Mouse (Mus musculus): ENCODE data around the gene Mon2. TPM values are rescaled to one million over a fixed set of nuclear protein-coding genes. Genes with fewer than 3 reads are reported as not detected.

The Mon2 gene
- polyA plus RNA-seq, 1 experiment from 2014 or later = 7.5 TPM

GRCm38 (mm10) chr10:123011421-123011820, 64.9 kb downstream of the Mon2 start:
- H3K36me3 ChIP-seq (ENCODE audit: control insufficient read depth, insufficient read depth) = peaks cover 19% of the 10 kb centered on the region
- no peak overlapping the region for H3K4me3 ChIP-seq (ENCODE audit: low read depth, low read length)

GRCm38 (mm10) chr10:123005237-123006185, 70.8 kb downstream of the Mon2 start:
- no peak for ATAC-seq (ENCODE audit: low read depth)
- peaks cover 11% of the 10 kb centered on the region for H3K36me3 ChIP-seq (ENCODE audit: control insufficient read depth, insufficient read depth)
- H3K27ac ChIP-seq (ENCODE audit: low read length) = no peak overlapping the region
- H3K4me3 ChIP-seq (ENCODE audit: low read depth, low read length) = no peak overlapping the region
- no peaks in the 10 kb centered on the region for H3K4me1 ChIP-seq (ENCODE audit: control insufficient read depth, low read depth, low read length)
- no peak overlapping the region for H3K9ac ChIP-seq (ENCODE audit: low read depth, low read length)
- H3K9me3 ChIP-seq (replicated peaks; ENCODE audit: control insufficient read depth, low read length) = no peaks in the 10 kb centered on the region
- H3K4me2 ChIP-seq (ENCODE audit: low read depth, low read length) = no peak overlapping the region
- H3K27me3 ChIP-seq (ENCODE audit: control insufficient read depth, insufficient read depth, low read depth, low read length) = no peaks in the 10 kb centered on the region
- 85% methylated on average over 20 of the region's 20 CpGs for WGBS (ENCODE audit: insufficient replicate concordance)

More at GRCm38 (mm10) chr10:123011421-123011820, 64.9 kb downstream of the Mon2 start:
- WGBS (ENCODE audit: insufficient replicate concordance) = 66% methylated on average over 1 of the region's 1 CpGs
- Histone ChIP-seq H3K9me3 (replicated peaks; ENCODE audit: control insufficient read depth, low read length) (no peaks in the 10 kb centered on the region), H3K9ac (ENCODE audit: low read depth, low read length) (no peak overlapping the region), H3K27me3 (ENCODE audit: control insufficient read depth, insufficient read depth, low read depth, low read length) (no peaks in the 10 kb centered on the region), H3K4me2 (ENCODE audit: low read depth, low read length) (no peak overlapping the region), H3K4me1 (ENCODE audit: control insufficient read depth, low read depth, low read length) (no peaks in the 10 kb centered on the region), H3K27ac (ENCODE audit: low read length) (no peak overlapping the region)
- no peak for ATAC-seq (ENCODE audit: low read depth)

GRCm38 (mm10) chr10:123004475-123005236, 71.6 kb downstream of the Mon2 start:
- Histone ChIP-seq H3K9me3 (replicated peaks; ENCODE audit: control insufficient read depth, low read length) (no peaks in the 10 kb centered on the region), H3K4me3 (ENCODE audit: low read depth, low read length) (no peak overlapping the region), H3K9ac (ENCODE audit: low read depth, low read length) (no peak overlapping the region), H3K4me2 (ENCODE audit: low read depth, low read length) (no peak overlapping the region), H3K27ac (ENCODE audit: low read length) (no peak overlapping the region), H3K4me1 (ENCODE audit: control insufficient read depth, low read depth, low read length) (no peaks in the 10 kb centered on the region), H3K36me3 (ENCODE audit: control insufficient read depth, insufficient read depth) (peaks cover 13% of the 10 kb centered on the region), H3K27me3 (ENCODE audit: control insufficient read depth, insufficient read depth, low read depth, low read length) (no peaks in the 10 kb centered on the region)
- ATAC-seq (ENCODE audit: low read depth) = no peak; the same call in 1 of the 2 replicates
- WGBS (ENCODE audit: insufficient replicate concordance) = 72% methylated on average over 15 of the region's 15 CpGs

- Histone ChIP-seq H3K4me2 (ENCODE audit: low read depth, low read length) (no peak overlapping the region), H3K27ac (ENCODE audit: low read length) (no peak overlapping the region), H3K9ac (ENCODE audit: low read depth, low read length) (no peak overlapping the region), H3K4me3 (ENCODE audit: low read depth, low read length) (no peak overlapping the region), H3K4me1 (ENCODE audit: control insufficient read depth, low read depth, low read length) (no peaks in the 10 kb centered on the region), H3K27me3 (ENCODE audit: control insufficient read depth, insufficient read depth, low read depth, low read length) (no peaks in the 10 kb centered on the region), H3K36me3 (ENCODE audit: control insufficient read depth, insufficient read depth) (peaks cover 23% of the 10 kb centered on the region), H3K9me3 (replicated peaks; ENCODE audit: control insufficient read depth, low read length) (no peaks in the 10 kb centered on the region)
- no peak for ATAC-seq (ENCODE audit: low read depth)
- 59% methylated on average over 1 of the region's 1 CpGs for WGBS (ENCODE audit: insufficient replicate concordance)
Observed at GRCm38 (mm10) chr10:123001985-123002384, 74.3 kb downstream of the Mon2 start.

GRCm38 (mm10) chr10:123001363-123001762, 74.9 kb downstream of the Mon2 start:
- 56% methylated on average over 3 of the region's 3 CpGs for WGBS (ENCODE audit: insufficient replicate concordance)
- no peak overlapping the region for H3K27ac ChIP-seq (ENCODE audit: low read length)
- H3K9ac ChIP-seq (ENCODE audit: low read depth, low read length) = no peak overlapping the region
- H3K36me3 ChIP-seq (ENCODE audit: control insufficient read depth, insufficient read depth) = peaks cover 26% of the 10 kb centered on the region
- no peaks in the 10 kb centered on the region for H3K27me3 ChIP-seq (ENCODE audit: control insufficient read depth, insufficient read depth, low read depth, low read length)
- H3K9me3 ChIP-seq (replicated peaks; ENCODE audit: control insufficient read depth, low read length) = no peaks in the 10 kb centered on the region
- no peak overlapping the region for H3K4me3 ChIP-seq (ENCODE audit: low read depth, low read length)
- no peaks in the 10 kb centered on the region for H3K4me1 ChIP-seq (ENCODE audit: control insufficient read depth, low read depth, low read length)
- ATAC-seq (ENCODE audit: low read depth) = no peak
- H3K4me2 ChIP-seq (ENCODE audit: low read depth, low read length) = no peak overlapping the region

- Histone ChIP-seq H3K27me3 (ENCODE audit: control insufficient read depth, insufficient read depth, low read depth, low read length) (no peaks in the 10 kb centered on the region), H3K9ac (ENCODE audit: low read depth, low read length) (no peak overlapping the region), H3K9me3 (replicated peaks; ENCODE audit: control insufficient read depth, low read length) (no peaks in the 10 kb centered on the region), H3K36me3 (ENCODE audit: control insufficient read depth, insufficient read depth) (peaks cover 35% of the 10 kb centered on the region), H3K27ac (ENCODE audit: low read length) (no peak overlapping the region), H3K4me1 (ENCODE audit: control insufficient read depth, low read depth, low read length) (no peaks in the 10 kb centered on the region), H3K4me3 (ENCODE audit: low read depth, low read length) (no peak overlapping the region), H3K4me2 (ENCODE audit: low read depth, low read length) (no peak overlapping the region)
- 79% methylated on average over 6 of the region's 6 CpGs for WGBS (ENCODE audit: insufficient replicate concordance)
- ATAC-seq (ENCODE audit: low read depth) = no peak
Observed at GRCm38 (mm10) chr10:122999356-122999755, 76.9 kb downstream of the Mon2 start.

- Histone ChIP-seq H3K27ac (ENCODE audit: low read length) (no peak overlapping the region), H3K4me1 (ENCODE audit: control insufficient read depth, low read depth, low read length) (no peaks in the 10 kb centered on the region), H3K36me3 (ENCODE audit: control insufficient read depth, insufficient read depth) (peaks cover 31% of the 10 kb centered on the region), H3K9ac (ENCODE audit: low read depth, low read length) (no peak overlapping the region), H3K27me3 (ENCODE audit: control insufficient read depth, insufficient read depth, low read depth, low read length) (no peaks in the 10 kb centered on the region), H3K4me2 (ENCODE audit: low read depth, low read length) (no peak overlapping the region), H3K9me3 (replicated peaks; ENCODE audit: control insufficient read depth, low read length) (no peaks in the 10 kb centered on the region), H3K4me3 (ENCODE audit: low read depth, low read length) (no peak overlapping the region)
- WGBS (ENCODE audit: insufficient replicate concordance) = 88% methylated on average over 2 of the region's 2 CpGs
- ATAC-seq (ENCODE audit: low read depth) = no peak
Observed at GRCm38 (mm10) chr10:122997852-122998251, 78.5 kb downstream of the Mon2 start.

GRCm38 (mm10) chr10:122994402-122995107, 81.8 kb downstream of the Mon2 start:
- 87% methylated on average over 17 of the region's 17 CpGs for WGBS (ENCODE audit: insufficient replicate concordance)
- no peaks in the 10 kb centered on the region for H3K9me3 ChIP-seq (replicated peaks; ENCODE audit: control insufficient read depth, low read length)
- no peak overlapping the region for H3K27ac ChIP-seq (ENCODE audit: low read length)
- ATAC-seq (ENCODE audit: low read depth) = no peak
- peaks cover 26% of the 10 kb centered on the region for H3K36me3 ChIP-seq (ENCODE audit: control insufficient read depth, insufficient read depth)
- H3K4me3 ChIP-seq (ENCODE audit: low read depth, low read length) = no peak overlapping the region
- H3K27me3 ChIP-seq (ENCODE audit: control insufficient read depth, insufficient read depth, low read depth, low read length) = no peaks in the 10 kb centered on the region
- H3K4me1 ChIP-seq (ENCODE audit: control insufficient read depth, low read depth, low read length) = no peaks in the 10 kb centered on the region
- H3K9ac ChIP-seq (ENCODE audit: low read depth, low read length) = no peak overlapping the region
- H3K4me2 ChIP-seq (ENCODE audit: low read depth, low read length) = no peak overlapping the region
